Mouse (Mus musculus) gastrocnemius, adult 8-10 months (tissue): ENCODE data around the gene Nup93. TPM values are rescaled to one million over a fixed set of nuclear protein-coding genes. Genes with fewer than 3 reads are reported as not detected.

Experiments used
- DNase-seq, 2 experiments: peaks; one replicate each; pipeline ENCODE4 v3.0.0; 2022; ENCODE audit warnings: low spot score in 2 of 2
- total RNA-seq, 4 experiments: library from RNA; stranded (reverse); gene quantifications; 2 replicates each; pipeline ENCODE4 v1.2.4; 2022

Nup93 gene
- total RNA-seq, 4 experiments from 2014 or later, result 9.7 to 14.2 (median 12.1) TPM

DNA sequence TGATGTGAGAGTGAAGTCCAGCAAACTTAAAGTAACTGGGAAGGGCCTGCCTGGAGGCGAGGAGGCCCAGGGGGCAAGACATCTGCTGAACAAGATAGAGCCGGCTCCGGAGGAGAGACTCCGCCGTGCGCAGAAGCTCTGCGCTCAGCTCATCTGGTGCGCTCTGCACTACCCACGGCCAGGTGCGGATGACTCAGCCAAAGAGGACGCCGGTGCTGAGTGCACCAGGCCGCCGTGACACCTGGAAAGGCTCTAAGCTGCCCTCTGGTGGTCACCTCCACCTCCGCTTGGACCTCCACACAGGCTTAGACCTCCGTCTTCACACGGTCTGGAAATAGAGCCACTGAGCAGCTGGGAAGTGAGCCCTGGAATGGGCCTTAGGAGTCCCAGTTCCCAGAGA, 27.8 kb upstream of the Nup93 start:
- peak; percentile 64 to 73 for DNase-seq

DNA sequence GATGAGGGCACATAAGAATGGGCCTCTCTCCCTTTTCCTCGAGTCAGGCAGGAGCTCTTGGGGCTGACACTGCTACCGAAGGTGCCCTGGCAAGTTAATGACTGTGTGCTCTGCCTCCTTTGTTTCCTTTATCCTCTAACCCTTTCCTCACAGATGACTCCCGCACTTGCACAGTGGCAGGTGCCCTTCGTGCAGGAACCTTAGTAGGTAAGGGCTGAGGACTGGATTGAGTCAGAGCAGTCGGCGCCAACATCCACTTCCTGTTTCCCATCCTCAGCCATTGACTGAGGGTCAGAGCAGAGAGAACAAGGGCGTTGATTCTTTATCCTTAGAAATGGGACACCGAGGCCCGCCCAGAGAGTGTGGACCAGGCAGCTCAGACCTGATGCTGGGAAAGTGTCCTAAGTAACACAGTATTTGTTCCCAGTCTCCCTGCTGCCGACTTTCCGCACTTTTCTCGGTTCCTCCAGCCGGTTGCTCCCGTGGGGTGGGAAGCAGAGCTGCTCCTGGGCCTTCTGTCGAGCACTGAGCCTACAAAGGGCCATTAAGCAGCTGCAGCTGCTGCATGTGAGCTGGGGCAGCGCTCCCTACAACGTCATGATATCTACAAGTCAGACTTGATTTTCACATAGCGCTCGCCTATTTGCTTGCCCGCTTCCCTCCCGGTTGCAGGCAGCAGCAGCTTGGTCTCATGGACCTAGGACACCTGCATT, 26.9 kb upstream of the Nup93 start:
- no peak for DNase-seq

DNA sequence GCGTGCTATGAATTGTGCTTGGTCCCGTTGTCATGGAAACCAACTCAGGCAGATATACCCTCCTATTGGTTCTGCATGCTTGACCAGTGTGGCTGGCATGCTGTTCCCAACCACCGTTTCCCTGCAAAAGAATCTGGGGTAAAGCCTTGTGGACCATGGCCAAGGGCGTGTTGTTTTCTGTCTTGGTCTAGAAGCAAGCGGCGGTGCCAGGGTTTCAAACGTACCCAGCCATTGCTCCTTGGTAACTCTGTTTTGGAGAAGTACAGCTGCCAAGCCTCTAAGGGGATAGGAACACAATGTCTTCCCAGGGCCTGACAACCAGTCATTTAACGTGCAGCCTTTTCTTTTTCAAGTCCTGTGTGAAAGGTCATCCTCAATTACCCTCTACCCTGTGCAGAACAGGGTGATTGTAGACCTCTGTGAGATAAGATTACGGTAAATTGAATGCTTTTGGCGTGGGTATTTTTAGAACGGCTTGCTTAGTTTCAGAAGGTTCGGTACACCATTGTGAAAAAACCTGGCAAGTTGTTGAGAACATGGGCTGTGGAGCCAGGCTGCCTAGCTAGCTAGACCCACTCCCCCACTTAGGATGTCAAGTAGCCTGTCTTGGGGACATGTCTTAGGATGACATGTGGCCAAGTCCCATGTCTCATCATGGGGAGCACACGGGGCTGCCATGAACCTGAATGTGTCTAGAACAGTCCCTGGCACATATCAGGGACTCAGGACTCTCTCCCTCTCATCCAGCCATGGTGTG, 24.9 kb upstream of the Nup93 start:
- DNase-seq, result peak; percentile 35 to 44

DNA sequence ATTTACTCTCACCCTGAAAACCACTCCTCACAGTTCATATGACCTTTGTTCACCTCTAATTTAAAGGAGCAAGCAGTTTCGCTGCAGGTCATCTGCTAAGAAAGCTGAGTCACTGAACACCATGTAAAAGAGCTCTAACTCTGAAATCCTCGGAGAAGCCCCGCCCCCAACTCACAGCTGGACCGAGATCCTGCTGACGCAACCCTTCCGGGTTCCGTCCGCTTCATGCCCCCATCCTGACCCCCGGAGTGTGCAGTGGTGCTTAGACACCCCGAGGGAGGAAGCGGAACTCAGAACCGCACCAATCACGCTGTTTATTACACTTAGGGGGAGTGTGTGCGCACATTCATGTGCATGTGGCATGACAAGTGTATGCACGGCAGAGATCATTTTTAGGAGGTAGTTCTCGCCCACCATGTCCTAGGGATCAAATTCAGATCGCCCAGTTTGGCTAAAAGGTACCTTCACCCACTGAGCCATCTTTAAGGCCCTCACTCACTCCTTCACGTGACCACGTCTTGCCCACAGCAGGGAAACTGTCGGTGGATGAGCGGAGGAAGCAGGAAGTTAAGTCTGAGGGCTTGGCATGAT, 23.2 kb upstream of the Nup93 start:
- peak; percentile 42 to 48 for DNase-seq

DNA sequence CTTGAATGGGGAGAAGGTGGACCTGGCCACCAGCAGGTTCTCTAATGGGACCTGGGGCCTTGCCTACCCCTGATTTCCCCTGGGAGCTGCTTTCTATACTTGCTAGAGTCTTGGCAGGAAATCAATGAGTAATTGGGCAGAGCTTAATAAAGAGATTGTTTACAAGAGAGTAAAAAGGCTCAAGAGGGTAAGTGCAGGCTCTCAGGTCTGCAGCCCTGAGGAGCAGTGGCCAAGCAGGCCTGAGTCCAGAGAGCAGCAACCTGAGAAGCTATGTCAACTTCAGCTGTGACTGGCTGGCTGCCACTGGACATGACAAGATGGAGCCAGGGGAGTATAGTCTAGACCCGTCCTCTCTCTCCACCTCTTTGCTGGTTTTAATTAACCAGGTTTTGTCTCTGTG, 21.4 kb upstream of the Nup93 start:
- peak; percentile 33 to 67 for DNase-seq

DNA sequence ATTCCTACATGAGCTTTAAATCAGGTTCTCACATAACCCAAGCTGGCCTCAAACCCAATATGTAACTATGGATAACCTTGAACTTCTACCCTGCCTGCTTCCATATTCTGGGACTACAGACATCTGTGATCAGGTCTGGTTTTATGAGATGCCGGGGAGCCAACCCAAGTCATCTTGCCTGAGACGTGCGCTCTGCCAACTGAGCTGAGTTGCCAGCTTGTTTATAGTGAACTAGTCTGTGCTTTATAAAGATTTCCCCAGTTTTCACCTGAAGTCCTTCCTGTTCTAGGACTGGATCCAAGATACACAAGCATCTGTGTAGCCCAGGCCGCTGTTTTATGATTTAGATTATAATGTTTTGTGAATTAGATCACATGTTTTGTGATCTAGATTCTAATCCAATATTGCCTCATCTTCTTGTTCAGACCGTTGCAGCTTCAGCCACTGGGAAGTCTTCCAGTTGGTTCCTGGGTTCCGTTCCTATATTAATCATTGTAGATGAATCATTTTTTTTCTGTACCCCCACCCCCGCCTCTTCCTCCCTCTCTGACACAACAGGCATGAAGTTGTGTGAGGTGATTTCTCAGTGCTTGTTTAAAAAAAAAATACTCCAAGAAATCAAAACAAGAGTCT, 19.7 kb upstream of the Nup93 start:
- DNase-seq, result peak; percentile 13 to 22

DNA sequence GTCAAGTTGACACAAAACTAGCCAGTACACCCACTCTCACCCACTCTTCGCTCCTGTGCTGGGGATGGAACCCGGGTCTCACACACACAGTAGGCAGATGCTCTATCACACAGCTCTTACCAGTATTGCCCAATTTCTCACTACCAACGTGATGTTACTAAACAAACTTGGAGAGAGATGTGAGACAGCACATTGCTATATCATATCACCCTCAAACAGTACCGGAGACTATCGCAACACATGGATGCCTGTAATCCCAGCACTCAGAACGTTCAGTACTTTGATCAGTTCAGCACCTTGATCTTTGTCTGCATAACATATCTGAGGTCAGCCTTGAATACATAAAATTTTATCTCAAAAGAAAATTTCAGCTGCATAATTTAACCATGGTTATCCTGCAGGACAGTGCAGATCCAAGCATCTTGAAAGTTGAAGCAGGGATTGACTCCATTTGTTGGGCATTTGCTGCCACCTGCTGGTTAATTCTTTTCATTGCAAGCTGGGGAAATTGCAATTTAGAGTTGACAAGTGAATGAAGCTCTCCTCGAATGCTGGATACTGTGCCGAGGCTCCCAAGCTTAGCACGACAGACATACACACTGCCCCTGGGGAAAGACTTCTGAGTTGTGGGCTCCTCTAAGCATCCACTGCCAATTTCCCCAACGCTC, 15.0 kb upstream of the Nup93 start:
- DNase-seq, result no peak

DNA sequence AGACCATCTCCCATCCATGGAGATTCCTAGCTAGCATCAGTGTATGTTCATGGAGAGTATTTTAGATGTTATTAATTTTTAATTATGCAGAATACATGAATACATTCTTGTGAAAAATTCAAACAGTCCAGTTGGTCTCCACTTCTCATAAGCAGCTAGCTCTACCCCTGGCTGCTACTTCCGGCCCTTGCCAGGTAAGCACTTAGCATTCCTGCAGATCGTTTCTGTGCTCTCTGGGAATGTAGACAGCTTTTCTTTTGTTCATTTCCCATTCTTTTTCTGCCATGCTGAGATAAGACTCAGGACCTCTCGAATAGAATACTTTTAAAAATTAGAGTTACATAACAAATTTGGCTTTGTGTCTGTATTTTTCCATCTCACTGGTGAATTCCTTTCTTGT, 10.3 kb upstream of the Nup93 start:
- DNase-seq, result no peak

DNA sequence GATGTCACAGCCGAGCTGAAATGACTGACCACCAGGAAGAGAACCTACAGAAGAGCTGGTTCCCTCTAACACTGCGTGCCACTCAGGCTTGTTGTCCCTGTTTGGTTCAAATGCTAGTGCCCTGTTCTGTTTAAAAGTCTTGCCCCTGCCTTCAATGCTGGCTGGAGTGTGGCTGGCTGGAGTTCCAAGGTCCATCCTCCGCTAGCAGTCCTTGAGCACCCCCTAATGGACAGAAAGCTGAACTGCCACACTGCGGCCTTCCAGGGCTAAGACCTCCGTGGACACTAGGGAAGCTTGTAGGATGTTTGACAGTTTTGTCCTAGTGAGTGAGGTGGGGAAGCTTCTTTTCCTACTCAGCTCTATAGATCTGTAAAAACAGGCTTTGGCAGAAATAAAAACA, 8.6 kb upstream of the Nup93 start:
- DNase-seq, result peak; percentile 40 to 48

DNA sequence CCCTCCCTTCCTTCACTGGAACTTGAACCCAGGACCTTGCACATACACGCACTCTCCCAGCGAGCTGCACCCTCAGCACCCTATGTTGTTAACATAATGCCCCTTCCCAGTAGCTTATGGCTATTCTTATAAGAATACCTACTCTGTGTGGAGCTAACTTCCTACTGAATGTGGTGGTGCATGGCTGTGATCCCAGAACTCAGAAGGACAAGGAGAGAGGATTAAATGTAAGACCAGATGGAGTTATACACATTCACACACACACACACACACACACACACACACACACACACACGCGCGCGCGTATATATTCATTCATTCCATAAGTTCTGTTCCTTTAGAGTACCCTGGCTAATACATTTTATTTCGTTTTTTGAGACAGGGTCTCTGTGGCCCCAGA, 8.1 kb upstream of the Nup93 start:
- DNase-seq, result no peak

DNA sequence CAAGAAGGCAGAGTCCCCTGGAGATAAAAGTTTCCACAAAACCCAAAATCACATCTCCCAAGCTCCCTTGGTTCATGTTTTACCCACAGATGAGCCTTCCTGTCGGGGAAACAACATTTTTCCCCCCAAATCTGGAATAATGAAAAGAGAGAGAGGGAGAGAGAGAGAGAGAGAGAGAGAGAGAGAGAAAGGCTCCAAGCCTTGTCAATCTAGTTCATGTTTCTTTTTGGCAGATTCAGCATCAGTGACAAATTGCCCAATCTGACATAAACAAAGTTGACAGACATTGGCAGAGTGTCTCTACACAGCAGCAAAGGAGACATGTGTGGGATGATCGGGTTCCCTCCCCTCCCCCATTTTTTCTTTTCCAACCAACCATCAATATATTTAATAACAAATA, 6.9 kb upstream of the Nup93 start:
- DNase-seq, result no peak

DNA sequence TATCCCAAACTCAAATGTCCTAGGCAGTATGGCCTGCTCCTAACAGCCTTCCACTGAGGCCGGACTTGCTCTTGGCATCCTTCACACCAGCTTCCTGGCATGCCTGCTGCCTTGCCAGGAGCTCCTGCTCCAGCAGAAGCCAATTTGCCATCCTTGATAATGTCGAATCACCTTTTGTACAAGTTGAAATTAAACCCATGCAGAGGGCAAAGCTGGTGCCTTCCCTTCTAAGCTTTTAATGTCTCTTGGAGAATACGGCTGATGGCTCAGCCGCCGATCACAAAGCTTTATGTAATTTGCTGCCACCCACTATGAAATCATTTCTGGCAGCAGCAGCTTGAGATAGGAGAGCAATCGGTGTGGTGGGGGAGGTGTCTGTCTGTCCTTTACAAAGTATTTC, 4.7 kb upstream of the Nup93 start:
- no peak for DNase-seq

DNA sequence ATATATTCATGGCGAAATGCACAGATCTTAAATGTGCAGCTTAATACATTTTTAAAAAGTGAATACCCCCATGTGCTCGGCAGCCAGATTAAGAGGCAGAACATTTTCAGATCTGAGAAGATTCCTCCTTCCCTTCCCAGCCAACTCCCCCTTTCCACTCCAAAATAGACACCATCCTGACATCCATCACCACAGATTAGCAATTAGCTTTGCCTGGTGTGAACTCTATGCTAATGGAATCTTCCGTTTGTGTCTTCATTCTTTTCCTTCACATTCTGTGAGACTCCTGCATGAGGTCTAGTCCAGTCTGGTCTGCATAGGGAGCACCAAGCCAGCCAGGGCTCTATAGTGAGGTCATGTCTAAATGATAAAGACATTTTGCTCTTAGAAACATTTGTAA, 4.1 kb upstream of the Nup93 start:
- DNase-seq, result no peak

DNA sequence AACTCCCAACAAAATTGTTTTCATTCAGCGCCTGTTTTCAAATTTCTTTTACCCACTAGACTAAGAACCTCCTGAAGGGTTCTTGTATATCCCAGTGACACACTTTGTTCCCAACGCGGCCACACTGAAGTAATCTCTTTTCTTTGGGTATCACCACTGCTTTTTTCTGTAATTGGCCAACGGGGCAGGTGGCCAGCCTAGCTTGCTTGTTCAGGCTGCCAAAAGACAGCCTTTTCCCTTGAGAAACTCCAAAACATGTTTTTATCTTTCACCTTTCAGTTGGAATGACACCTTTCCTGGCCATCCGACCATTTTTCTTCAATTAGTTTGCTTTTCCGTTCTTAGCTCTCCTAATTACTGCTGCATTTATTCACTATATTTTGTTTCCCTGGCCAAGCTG, 545 bp upstream of the Nup93 start:
- no peak for DNase-seq

DNA sequence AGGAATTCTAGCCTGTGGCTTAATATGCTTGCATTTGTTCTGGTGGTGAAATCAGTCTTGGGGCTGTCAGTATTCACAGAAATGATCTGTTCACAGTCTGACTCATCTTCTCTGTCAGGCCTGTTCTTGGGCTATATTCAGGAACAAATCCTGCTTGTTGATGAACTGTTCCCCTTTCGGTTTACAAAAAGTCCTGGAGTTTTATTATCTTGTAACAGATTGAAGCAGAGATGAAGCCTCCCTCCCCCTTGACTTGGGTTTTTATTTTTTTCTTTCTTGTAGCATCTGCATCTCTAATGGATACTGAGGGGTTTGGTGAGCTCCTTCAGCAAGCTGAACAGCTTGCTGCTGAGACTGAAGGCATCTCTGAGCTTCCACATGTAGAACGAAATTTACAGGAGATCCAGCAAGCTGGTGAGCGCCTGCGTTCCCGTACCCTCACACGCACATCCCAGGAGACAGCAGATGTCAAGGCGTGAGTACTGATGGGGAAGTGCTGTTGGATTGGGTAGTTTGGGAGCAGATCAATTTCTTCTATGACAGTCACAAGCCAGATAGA, 13.1 kb downstream of the Nup93 start:
- no peak for DNase-seq

DNA sequence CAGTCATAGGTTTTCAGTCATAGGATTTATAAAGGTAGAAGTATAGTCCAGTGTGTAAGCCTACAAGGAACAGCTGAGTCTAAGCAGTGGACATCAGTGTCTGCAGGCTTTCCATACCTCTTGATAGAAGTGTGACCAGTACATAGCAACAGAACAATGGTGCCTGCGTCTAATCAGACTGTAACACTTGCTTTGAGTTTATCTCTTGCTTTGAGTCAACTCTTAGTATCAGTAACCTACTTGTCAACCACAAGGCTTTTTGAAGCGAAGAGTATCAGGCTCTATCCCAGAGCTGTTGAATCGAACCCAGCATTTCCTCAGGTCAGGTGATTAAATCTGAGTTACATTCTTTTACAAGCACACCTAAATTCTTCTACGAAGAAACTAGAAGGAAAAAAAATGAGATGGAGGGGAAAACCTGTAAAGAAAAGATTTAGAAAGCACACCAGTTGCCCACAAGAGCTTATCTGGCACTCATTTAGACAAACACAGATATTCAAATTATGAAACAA, 25.9 kb downstream of the Nup93 start:
- no peak for DNase-seq

DNA sequence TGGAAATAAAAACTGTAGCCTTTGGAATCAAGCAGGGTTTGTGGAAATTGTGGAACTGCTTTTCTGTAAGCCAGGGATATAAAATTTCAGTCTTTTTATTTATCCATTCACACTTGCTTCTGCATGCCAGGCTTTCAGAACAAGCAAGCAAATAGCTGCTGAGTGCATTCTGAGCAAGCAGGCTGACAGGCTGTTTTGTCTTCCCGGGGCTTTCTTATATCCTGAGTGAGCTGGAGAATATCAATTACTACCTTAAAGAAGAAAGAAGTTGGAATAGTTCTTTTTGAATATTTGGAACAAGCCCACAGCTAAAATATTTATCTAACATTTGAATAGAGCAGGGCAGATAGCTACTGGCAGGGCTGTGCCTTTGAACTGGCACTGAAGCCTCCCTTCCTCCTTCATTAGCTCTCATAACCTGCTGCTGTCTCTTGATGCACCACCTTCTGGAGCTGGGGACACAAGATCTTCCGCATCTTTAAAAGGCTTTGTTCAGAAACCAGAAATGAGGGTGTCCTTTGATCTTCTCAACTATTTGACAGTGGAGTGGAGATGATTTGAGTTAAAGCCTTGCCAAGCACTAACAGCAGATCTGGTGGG, 35.6 kb downstream of the Nup93 start:
- DNase-seq, result no peak

DNA sequence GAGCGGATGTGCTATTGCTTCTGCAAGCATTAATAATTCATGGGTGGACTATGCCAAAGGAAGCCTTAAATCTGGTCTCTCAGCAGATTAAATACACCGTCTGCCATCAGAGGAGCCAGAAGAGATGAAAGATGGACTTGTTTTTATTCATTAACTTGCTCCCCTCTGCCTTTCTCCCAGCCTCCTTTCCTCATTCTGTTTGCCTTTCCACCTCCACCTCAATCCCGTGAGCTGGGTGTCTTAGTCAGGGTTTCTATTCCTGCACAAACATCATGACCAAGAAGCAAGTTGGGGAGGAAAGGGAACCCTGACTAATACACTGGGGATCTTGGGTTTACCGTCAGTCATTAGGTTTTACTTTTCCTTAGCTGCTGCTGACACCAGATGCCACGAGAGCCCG, 44.5 kb downstream of the Nup93 start:
- DNase-seq, result no peak

DNA sequence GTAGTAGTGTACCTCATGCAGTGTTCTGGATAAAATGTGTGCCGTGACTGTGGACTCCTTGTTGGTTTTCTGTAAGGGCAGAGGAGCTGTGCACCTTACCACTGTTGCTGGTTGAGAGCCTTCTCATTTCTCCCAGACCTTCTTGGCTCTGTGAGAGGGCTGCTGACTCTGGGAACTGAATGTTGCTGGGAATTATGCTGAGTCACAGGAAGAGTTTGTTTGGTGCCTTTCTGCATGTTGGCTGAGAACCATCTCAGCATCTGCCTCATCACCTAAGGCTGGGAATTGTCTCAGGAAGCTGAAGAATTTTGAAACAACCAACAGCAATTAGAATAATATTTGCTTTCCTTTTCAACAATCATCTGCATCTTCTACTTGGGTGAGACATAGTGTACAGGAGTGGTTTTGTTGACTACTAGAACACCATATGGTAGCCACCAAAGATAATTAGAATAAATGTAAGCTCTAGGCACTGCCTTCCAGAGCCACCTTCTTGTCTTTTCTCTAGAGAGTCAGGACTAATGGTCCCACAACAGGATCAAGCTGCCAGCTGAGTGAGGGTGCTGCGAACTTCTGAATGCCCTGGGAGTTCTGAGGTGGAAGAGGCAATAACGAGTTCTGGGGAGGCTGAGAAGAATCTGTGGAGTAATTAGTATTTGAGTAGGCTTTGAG, 48.4 kb downstream of the Nup93 start:
- DNase-seq, result peak in 1 of 2 experiments; percentile 3
